Mouse (Mus musculus) hindbrain, embryonic 13.5 days (tissue): ENCODE measurements around the gene Ubqlnl. TPM values are rescaled to one million over a fixed set of nuclear protein-coding genes. Genes with fewer than 3 reads are reported as not detected.

Experiments
- ATAC-seq: fragments of 200-750 bp; cut with Nextera tagmentation; 2 replicates; pipeline ENCODE4 v1.8.0; 2017; ENCODE audit warnings: moderate TSS enrichment; ENCODE audit not compliant: low FRiP score
- H3K27ac ChIP-seq: fragments of 300-500 bp; sonication (generic); 2 replicates; pipeline ENCODE4 v1.5.1; 2015; ENCODE audit warnings: inconsistent platforms, mild to moderate bottlenecking, moderate library complexity
- H3K27me3 ChIP-seq: fragments of 300-500 bp; sonication (generic); 2 replicates; pipeline ENCODE4 v1.6.1; 2015; ENCODE audit warnings: mild to moderate bottlenecking, inconsistent platforms
- H3K36me3 ChIP-seq: fragments of 300-500 bp; sonication (generic); 2 replicates; pipeline ENCODE4 v1.6.1; 2015; ENCODE audit warnings: mild to moderate bottlenecking, inconsistent platforms
- H3K4me1 ChIP-seq: fragments of 300-500 bp; sonication (generic); replicated peaks from 2 replicates; pipeline ENCODE4 v1.6.1; 2015; ENCODE audit warnings: inconsistent platforms
- H3K4me2 ChIP-seq: fragments of 300-500 bp; sonication (generic); 2 replicates; pipeline ENCODE4 v1.6.1; 2015; ENCODE audit warnings: inconsistent platforms, mild to moderate bottlenecking, moderate library complexity
- H3K4me3 ChIP-seq: fragments of 300-500 bp; sonication (generic); 2 replicates; pipeline ENCODE4 v1.5.1; 2015; ENCODE audit warnings: mild to moderate bottlenecking, inconsistent platforms
- H3K9ac ChIP-seq: fragments of 300-500 bp; sonication (generic); 2 replicates; pipeline ENCODE4 v1.6.1; 2015; ENCODE audit warnings: mild to moderate bottlenecking, inconsistent platforms
- H3K9me3 ChIP-seq: fragments of 300-500 bp; sonication (generic); 2 replicates; pipeline ENCODE4 v1.6.1; 2016; ENCODE audit warnings: inconsistent platforms
- WGBS: fragments of 180-500 bp; shearing (Covaris S2); methylation state at CpG from one replicate; pipeline ENCODE4 v1.1.7; 2015; 5-methylcytosine and 5-hydroxymethylcytosine counted together
- polyA plus RNA-seq: library from polyadenylated mRNA; unstranded; fragments of >200 nt; fragmentation: Nextera tagmentation; extraction: Ambion mirVana; gene quantifications from 2 replicates; pipeline ENCODE4 v1.2.1, GENCODE M21; 2015

Ubqlnl gene
- polyA plus RNA-seq, 1 experiment from 2014 or later = not detected

DNA sequence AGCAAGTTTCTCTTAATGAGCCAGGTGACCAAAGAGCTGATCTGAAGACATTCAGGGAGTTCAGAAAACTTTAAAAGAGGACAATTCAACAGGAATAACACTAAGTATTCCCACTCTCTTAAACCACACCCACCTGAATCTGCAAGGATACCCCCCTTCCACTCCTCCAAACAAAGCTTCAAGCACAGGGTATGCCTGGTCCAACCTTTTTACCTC lies 45.7 kb downstream of the Ubqlnl start, which contains the start of gene Olfr646:
Olfr646 (plus strand) TSS at position 117 of the 216 bp plus-strand sequence.
- Histone ChIP-seq H3K4me2 (no peak within 1 kb of the TSS), H3K9ac (no peak within 1 kb of the TSS), H3K9me3 (no peaks in the 10 kb centered on the region), H3K27me3 (no peaks in the 10 kb centered on the region), H3K36me3 (no peaks in the 10 kb centered on the region), H3K4me3 (no peak within 1 kb of the TSS), H3K4me1 (no peaks in the 10 kb centered on the region), H3K27ac (no peak within 1 kb of the TSS)
- no peak for ATAC-seq

GRCm38 (mm10) chr7:104103913-104104756 lies 46.2 kb downstream of the Ubqlnl start:
- ATAC-seq = no peak
- H3K9me3 ChIP-seq = no peaks in the 10 kb centered on the region
- no peak overlapping the region for H3K27ac ChIP-seq
- no peaks in the 10 kb centered on the region for H3K27me3 ChIP-seq
- 50% methylated on average over 4 of the region's 4 CpGs for WGBS
- no peaks in the 10 kb centered on the region for H3K4me1 ChIP-seq
- H3K4me3 ChIP-seq = no peak overlapping the region
- H3K9ac ChIP-seq = no peak overlapping the region
- H3K4me2 ChIP-seq = no peak overlapping the region
- no peaks in the 10 kb centered on the region for H3K36me3 ChIP-seq

Other genes starting within 250 kb of the Ubqlnl start
- gene Olfr65, start 247.1 kb downstream of the Ubqlnl start, polyA plus RNA-seq = not detected in 2 replicates
- not detected in 2 replicates for gene Olfr631, start 221.7 kb downstream of the Ubqlnl start, polyA plus RNA-seq
- gene Olfr632, start 216.2 kb downstream of the Ubqlnl start, polyA plus RNA-seq = not detected in 2 replicates
- not detected in 2 replicates for gene Olfr633, start 206.1 kb downstream of the Ubqlnl start, polyA plus RNA-seq
- gene Olfr635, start 179.4 kb downstream of the Ubqlnl start, polyA plus RNA-seq = not detected in 2 replicates
- gene Olfr638, start 151.8 kb downstream of the Ubqlnl start, polyA plus RNA-seq = not detected in 2 replicates
- 0.05 TPM in 1 of 2 replicates, not detected in the other for gene Olfr639, start 133.3 kb downstream of the Ubqlnl start, polyA plus RNA-seq
- gene Olfr640, start 125.0 kb downstream of the Ubqlnl start, polyA plus RNA-seq = not detected in 2 replicates
- not detected in 2 replicates for gene Olfr641, start 115.1 kb downstream of the Ubqlnl start, polyA plus RNA-seq
- gene Olfr642, start 97.9 kb downstream of the Ubqlnl start, polyA plus RNA-seq = not detected in 2 replicates
- not detected in 2 replicates for gene 4930516K23Rik, start 89.1 kb downstream of the Ubqlnl start, polyA plus RNA-seq
- not detected in 2 replicates for gene Olfr644, start 78.7 kb downstream of the Ubqlnl start, polyA plus RNA-seq
- gene Olfr645, start 65.1 kb downstream of the Ubqlnl start, polyA plus RNA-seq = not detected in 2 replicates
- not detected in 2 replicates for gene Olfr646, start 45.7 kb downstream of the Ubqlnl start, polyA plus RNA-seq
- gene Ubqln5, start 20.7 kb downstream of the Ubqlnl start, polyA plus RNA-seq = not detected in 2 replicates
- gene Olfr643, start 13.2 kb downstream of the Ubqlnl start, polyA plus RNA-seq = not detected in 2 replicates
- gene Ubqln3, start 7.3 kb downstream of the Ubqlnl start, polyA plus RNA-seq = not detected in 2 replicates
- gene Olfm5, start 14.3 kb upstream of the Ubqlnl start, polyA plus RNA-seq = not detected in 2 replicates
- 0.26 and 0.34 TPM in 2 replicates for gene Olfr648, start 32.8 kb upstream of the Ubqlnl start, polyA plus RNA-seq
- not detected in 2 replicates for gene Olfr649, start 45.4 kb upstream of the Ubqlnl start, polyA plus RNA-seq
- gene Trim6, start 68.2 kb upstream of the Ubqlnl start, polyA plus RNA-seq = 0.43 and 0.50 TPM in 2 replicates
- gene Trim34a, start 93.9 kb upstream of the Ubqlnl start, polyA plus RNA-seq = 0.90 and 1.00 TPM in 2 replicates
- gene Trim5, start 137.5 kb upstream of the Ubqlnl start, polyA plus RNA-seq = 0.13 and 0.14 TPM in 2 replicates
- gene Trim12a, start 164.9 kb upstream of the Ubqlnl start, polyA plus RNA-seq = 2.4 and 2.5 TPM in 2 replicates
- gene Trim34b, start 178.9 kb upstream of the Ubqlnl start, polyA plus RNA-seq = not detected in 2 replicates
- gene Trim12c, start 202.8 kb upstream of the Ubqlnl start, polyA plus RNA-seq = 1.6 and 1.9 TPM in 2 replicates
- gene Trim30b, start 219.3 kb upstream of the Ubqlnl start, polyA plus RNA-seq = not detected in 2 replicates